Mouse (Mus musculus) ES-Bruce4 (cell line): ENCODE measurements at regions not wholly inside any gene's neighbourhood (a gene's known extent, or its start where the extent isn't known, plus 50 kb on each side); places are given as distances from the start of the nearest gene placed in this dataset.
A peak's percentile ranks its signal among the peaks of the same experiment; 100 is the strongest.
"Not testable (repeated sequence)": the region's sequence is repeated elsewhere in the genome, so short reads cannot be mapped to it uniquely, and the experiment has no call there.

Source experiments
- H3K27ac ChIP-seq: 2 replicates; pipeline ENCODE4 v1.5.1; 2012; ENCODE audit warnings: low read length, inconsistent platforms; ENCODE audit not compliant: insufficient read depth
- H3K27me3 ChIP-seq: 2 replicates; pipeline ENCODE4 v1.6.1; 2012; ENCODE audit warnings: mild to moderate bottlenecking, low read length, inconsistent platforms; ENCODE audit not compliant: control insufficient read depth, poor library complexity, insufficient read depth, severe bottlenecking
- H3K36me3 ChIP-seq: 2 replicates; pipeline ENCODE4 v1.6.1; 2012; ENCODE audit warnings: inconsistent platforms, mild to moderate bottlenecking, low read length, moderate library complexity; ENCODE audit not compliant: control insufficient read depth, poor library complexity, insufficient read depth, severe bottlenecking
- H3K4me1 ChIP-seq: one replicate; pipeline ENCODE4 v1.8.1; 2011; ENCODE audit warnings: low read length; ENCODE audit not compliant: control insufficient read depth, insufficient read depth
- H3K4me3 ChIP-seq: 2 replicates; pipeline ENCODE4 v1.5.1; 2011; ENCODE audit warnings: low read depth, mild to moderate bottlenecking, low read length
- H3K9ac ChIP-seq: 2 replicates; pipeline ENCODE4 v1.6.1; 2012; ENCODE audit warnings: low read depth, mild to moderate bottlenecking, inconsistent platforms; ENCODE audit not compliant: poor library complexity, severe bottlenecking
- H3K9me3 ChIP-seq: replicated peaks from 2 replicates; pipeline ENCODE4 v1.6.1; 2012; ENCODE audit warnings: mild to moderate bottlenecking, low read length, inconsistent platforms; ENCODE audit not compliant: control insufficient read depth, poor library complexity, insufficient read depth, severe bottlenecking
- CTCF ChIP-seq: IDR thresholded peaks from one replicate; pipeline ENCODE4 v1.8.1; 2011; ENCODE audit warnings: low read depth, low read length
- EP300 ChIP-seq: IDR thresholded peaks from 2 replicates; pipeline ENCODE4 v1.6.1; 2011; ENCODE audit warnings: low read depth, low read length; ENCODE audit not compliant: insufficient read depth
- POLR2A ChIP-seq: IDR thresholded peaks from one replicate; pipeline ENCODE4 v1.8.1; 2011; ENCODE audit warnings: low read length; ENCODE audit not compliant: insufficient read depth

DNA sequence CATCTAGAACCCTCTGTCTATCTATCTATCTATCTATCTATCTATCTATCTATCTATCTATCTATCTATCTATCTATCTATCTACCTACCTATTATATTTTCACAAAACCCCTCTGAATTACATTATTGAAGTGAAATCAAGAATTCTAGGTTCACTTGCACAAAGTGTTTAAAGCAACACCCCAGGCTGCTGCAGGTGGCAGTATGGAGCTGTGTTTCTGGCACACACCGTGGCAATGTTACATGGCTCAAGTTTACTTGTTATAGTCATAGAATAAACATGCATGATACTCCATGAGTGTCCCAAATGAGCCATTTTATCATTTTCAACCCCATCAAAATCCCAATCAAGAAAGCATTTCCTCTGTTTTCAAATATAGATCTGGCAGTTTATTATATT lies 538.6 kb upstream of the Got2 start:
- no peaks in the 10 kb centered on the region for H3K27me3 ChIP-seq
- no peak overlapping the region for H3K4me3 ChIP-seq
- no peak overlapping the region for H3K9ac ChIP-seq
- TF ChIP-seq EP300 (no peak), POLR2A (no peak), CTCF (peak; percentile 17)
- no peaks in the 10 kb centered on the region for H3K4me1 ChIP-seq
- H3K36me3 ChIP-seq: no peaks in the 10 kb centered on the region
- no peaks in the 10 kb centered on the region; the same call in 1 of the 2 replicates for H3K9me3 ChIP-seq
- no peak overlapping the region for H3K27ac ChIP-seq

- Histone ChIP-seq H3K27ac (no peak overlapping the region), H3K36me3 (no peaks in the 10 kb centered on the region), H3K27me3 (no peaks in the 10 kb centered on the region), H3K4me3 (no peak overlapping the region), H3K4me1 (no peaks in the 10 kb centered on the region), H3K9ac (no peak overlapping the region), H3K9me3 (no peaks in the 10 kb centered on the region)
- TF ChIP-seq POLR2A (no peak), EP300 (no peak), CTCF (no peak)
Observed at GRCm38 (mm10) chr8:96409601-96410000, 521.3 kb upstream of the Got2 start.

DNA sequence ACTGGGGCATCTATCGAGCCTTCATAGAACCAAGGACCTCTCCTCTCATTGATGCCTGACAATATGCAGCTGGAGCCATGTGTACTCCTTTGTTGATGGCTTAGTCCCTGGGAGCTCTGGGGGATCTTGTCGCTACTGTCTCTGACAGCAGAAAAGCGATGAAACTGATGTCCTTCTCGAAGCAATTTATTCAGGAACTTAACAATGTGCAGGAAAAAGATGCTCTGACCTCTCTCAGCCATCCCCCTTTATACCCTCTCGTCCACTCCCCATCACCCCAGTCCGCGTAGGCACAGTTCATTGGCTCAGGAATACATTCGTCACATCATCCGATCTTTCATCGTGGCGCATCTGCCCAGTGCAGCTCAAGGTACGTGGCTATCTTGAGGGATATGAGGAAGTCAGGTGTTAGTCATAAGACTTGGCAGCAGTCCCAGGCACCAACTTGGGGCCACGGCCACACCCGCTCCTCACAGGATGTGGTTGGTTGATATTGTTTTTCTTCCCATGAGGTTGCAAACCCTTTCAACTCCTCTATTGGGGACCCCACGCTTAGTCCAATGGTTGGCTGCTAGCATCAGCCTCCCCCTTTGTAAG lies 516.3 kb upstream of the Got2 start:
- 0 out of 2 replicates have a peak, but pooled peaks cover 3% of the 10 kb centered on the region for H3K9me3 ChIP-seq
- H3K9ac ChIP-seq: no peak overlapping the region
- no peak overlapping the region for H3K4me3 ChIP-seq
- H3K27me3 ChIP-seq: no peaks in the 10 kb centered on the region
- no peaks in the 10 kb centered on the region for H3K4me1 ChIP-seq
- TF ChIP-seq POLR2A (no peak), EP300 (no peak)
- H3K36me3 ChIP-seq: no peaks in the 10 kb centered on the region
- no peak overlapping the region for H3K27ac ChIP-seq

- no peak for TF ChIP-seq EP300
- TF ChIP-seq POLR2A: no peak
- TF ChIP-seq CTCF: no peak
- Histone ChIP-seq H3K27ac (no peak overlapping the region), H3K4me3 (no peak overlapping the region), H3K9me3 (0 out of 2 replicates have a peak, but pooled peaks cover 3% of the 10 kb centered on the region), H3K27me3 (no peaks in the 10 kb centered on the region), H3K36me3 (no peaks in the 10 kb centered on the region), H3K4me1 (no peaks in the 10 kb centered on the region), H3K9ac (no peak overlapping the region)
Observed at GRCm38 (mm10) chr8:96403669-96404068, 515.3 kb upstream of the Got2 start.

GRCm38 (mm10) chr8:96399381-96399780 lies 511.0 kb upstream of the Got2 start:
- H3K9ac ChIP-seq, H3K4me1 ChIP-seq, H3K27me3 ChIP-seq, H3K36me3 ChIP-seq, H3K27ac ChIP-seq, H3K4me3 ChIP-seq, H3K9me3 ChIP-seq: not testable (repeated sequence)

DNA sequence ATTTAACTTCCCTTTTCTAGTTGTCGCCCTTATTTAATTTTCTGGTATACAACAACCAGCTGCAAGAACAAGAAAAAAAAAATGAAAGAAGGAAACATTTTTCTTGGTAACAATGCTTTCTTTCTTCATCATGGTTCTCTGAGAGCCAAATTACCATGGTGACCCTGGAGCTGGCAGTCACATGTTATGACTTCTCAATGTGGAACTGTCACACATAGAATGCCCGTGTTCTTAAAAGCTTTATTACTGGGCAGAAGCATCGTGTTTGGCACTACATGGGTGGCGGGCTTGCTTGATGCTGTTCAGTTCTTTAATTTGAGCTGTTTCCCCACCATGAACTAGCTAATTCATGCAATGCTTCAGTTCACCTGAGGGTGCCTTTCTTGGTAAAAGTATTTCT lies 504.7 kb upstream of the Got2 start:
- no peaks in the 10 kb centered on the region for H3K4me1 ChIP-seq
- H3K4me3 ChIP-seq: no peak overlapping the region
- no peaks in the 10 kb centered on the region for H3K9me3 ChIP-seq
- no peaks in the 10 kb centered on the region for H3K36me3 ChIP-seq
- no peak overlapping the region for H3K9ac ChIP-seq
- H3K27ac ChIP-seq: no peak overlapping the region
- TF ChIP-seq POLR2A: no peak
- no peak for TF ChIP-seq CTCF
- no peak for TF ChIP-seq EP300
- no peaks in the 10 kb centered on the region for H3K27me3 ChIP-seq
